Mouse (Mus musculus) small intestine, adult 2 months (tissue): ENCODE results near the gene Praf2. TPM values are rescaled to one million over a fixed set of nuclear protein-coding genes. Genes with fewer than 3 reads are reported as not detected.
A peak's percentile ranks its signal among the peaks of the same experiment; 100 is the strongest.

Experiments used
- H3K27ac ChIP-seq: fragments of 200-500 bp; 2 replicates; pipeline ENCODE4 v1.5.1; 2012; ENCODE audit warnings: low read depth, low read length, control low read depth, inconsistent platforms; ENCODE audit not compliant: insufficient read depth
- H3K27me3 ChIP-seq: fragments of 200-500 bp; 2 replicates; pipeline ENCODE4 v1.6.1; 2012; ENCODE audit warnings: mild to moderate bottlenecking, moderate library complexity, low read length, inconsistent platforms; ENCODE audit not compliant: control insufficient read depth, insufficient read depth
- H3K36me3 ChIP-seq: fragments of 200-500 bp; 2 replicates; pipeline ENCODE4 v1.6.1; 2012; ENCODE audit warnings: mild to moderate bottlenecking, low read length, control low read depth, inconsistent platforms; ENCODE audit not compliant: control insufficient read depth, insufficient read depth
- H3K4me1 ChIP-seq: fragments of 200-500 bp; 2 replicates; pipeline ENCODE4 v1.6.1; 2012; ENCODE audit warnings: low read length, inconsistent platforms, mixed read lengths; ENCODE audit not compliant: control insufficient read depth, insufficient read depth, insufficient read length
- H3K4me3 ChIP-seq: fragments of 200-500 bp; 2 replicates; pipeline ENCODE4 v1.5.1; 2012; ENCODE audit warnings: low read depth, mild to moderate bottlenecking, control low read depth, inconsistent platforms, low read length, moderate library complexity
- CTCF ChIP-seq: fragments of 200-500 bp; IDR thresholded peaks from 2 replicates; pipeline ENCODE4 v1.5.1; 2012; ENCODE audit warnings: low read depth, mild to moderate bottlenecking, control low read depth, inconsistent platforms, low read length, moderate library complexity, mixed read lengths; ENCODE audit not compliant: insufficient replicate concordance, insufficient read length; ENCODE audit errors: extremely low read depth
- POLR2A ChIP-seq: fragments of 200-500 bp; IDR thresholded peaks from 2 replicates; pipeline ENCODE4 v1.6.1; 2012; ENCODE audit warnings: low read depth, mild to moderate bottlenecking, control low read depth, inconsistent platforms, low read length, moderate library complexity
- WGBS: fragments of 180-500 bp; shearing (Covaris S2); methylation state at CpG from one replicate; pipeline ENCODE4 v1.1.7; 2018; 5-methylcytosine and 5-hydroxymethylcytosine counted together
- polyA plus RNA-seq: library from polyadenylated mRNA; depleted of rRNA; stranded (reverse); fragments of >200 nt; gene quantifications from 2 replicates; pipeline ENCODE4 v1.2.3, GENCODE M21; 2012

The Praf2 gene
- polyA plus RNA-seq, 1 experiment = 46.2 TPM

- H3K27me3 ChIP-seq = no peaks in the 10 kb centered on the region
- 9% methylated on average over 4 of the region's 4 CpGs for WGBS
- H3K27ac ChIP-seq = no peak overlapping the region
- H3K4me1 ChIP-seq = no peaks in the 10 kb centered on the region
- peak overlapping the region; percentile 96; the same call in 1 of the 2 replicates for H3K4me3 ChIP-seq
- peaks cover 5% of the 10 kb centered on the region for H3K36me3 ChIP-seq
- TF ChIP-seq POLR2A = no peak
- TF ChIP-seq CTCF = no peak
Observed at GRCm38 (mm10) chrX:7722691-7723090, 5.5 kb upstream of the Praf2 start.

GRCm38 (mm10) chrX:7724135-7724534 lies 4.1 kb upstream of the Praf2 start:
- H3K27ac ChIP-seq = no peak overlapping the region
- no peaks in the 10 kb centered on the region; the same call in 1 of the 2 replicates for H3K4me1 ChIP-seq
- TF ChIP-seq CTCF = no peak
- no peak for TF ChIP-seq POLR2A
- no peaks in the 10 kb centered on the region for H3K27me3 ChIP-seq
- peaks cover 5% of the 10 kb centered on the region for H3K36me3 ChIP-seq
- no peak overlapping the region for H3K4me3 ChIP-seq
- 88% methylated on average over 7 of the region's 7 CpGs for WGBS

DNA sequence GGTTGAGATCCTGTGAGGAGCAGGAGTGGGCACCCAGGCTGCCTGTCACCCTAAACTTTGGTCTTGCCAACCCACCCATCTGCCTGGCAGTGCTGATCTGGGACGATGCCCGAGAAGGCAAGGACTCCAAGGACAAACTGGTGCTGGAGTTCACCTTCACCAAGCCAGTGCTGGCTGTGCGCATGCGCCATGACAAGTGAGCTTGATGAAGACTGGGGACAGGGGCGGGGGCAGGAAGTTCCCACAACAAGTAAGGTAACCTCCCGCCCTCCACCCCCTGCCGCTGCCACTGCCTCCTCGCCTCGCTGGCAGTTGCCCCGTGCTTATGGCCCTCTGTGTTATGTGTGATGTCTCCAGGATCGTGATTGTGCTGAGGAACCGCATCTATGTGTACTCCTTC lies 2.4 kb upstream of the Praf2 start:
- Histone ChIP-seq H3K27ac (no peak overlapping the region), H3K36me3 (peaks cover 5% of the 10 kb centered on the region), H3K4me3 (no peak overlapping the region), H3K27me3 (no peaks in the 10 kb centered on the region), H3K4me1 (no peaks in the 10 kb centered on the region; the same call in 1 of the 2 replicates)
- 90% methylated on average over 12 of the region's 12 CpGs for WGBS
- TF ChIP-seq CTCF (no peak), POLR2A (no peak)

DNA sequence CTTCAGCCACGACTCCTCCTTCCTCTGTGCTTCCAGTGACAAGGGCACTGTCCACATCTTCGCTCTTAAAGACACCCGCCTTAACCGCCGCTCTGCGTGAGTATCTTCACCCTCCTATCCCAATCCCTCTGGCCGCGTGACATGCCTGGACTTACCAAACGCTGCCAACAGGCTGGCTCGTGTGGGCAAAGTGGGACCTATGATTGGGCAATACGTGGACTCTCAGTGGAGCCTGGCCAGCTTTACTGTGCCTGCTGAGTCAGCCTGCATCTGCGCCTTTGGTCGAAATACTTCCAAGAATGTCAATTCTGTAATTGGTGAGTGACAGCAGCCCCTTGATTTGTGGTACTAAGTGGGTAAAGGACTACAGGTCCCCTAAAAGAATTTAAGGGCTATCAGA lies 1.1 kb upstream of the Praf2 start:
- 90% methylated on average over 13 of the region's 13 CpGs for WGBS
- Histone ChIP-seq H3K4me1 (no peaks in the 10 kb centered on the region; the same call in 1 of the 2 replicates), H3K27me3 (no peaks in the 10 kb centered on the region), H3K27ac (no peak overlapping the region), H3K36me3 (peaks cover 5% of the 10 kb centered on the region), H3K4me3 (no peak overlapping the region)
- no peak for TF ChIP-seq POLR2A
- no peak for TF ChIP-seq CTCF

- 18% methylated on average over 4 of the region's 4 CpGs for WGBS
- no peak for TF ChIP-seq CTCF
- TF ChIP-seq POLR2A = no peak
- Histone ChIP-seq H3K4me1 (peaks cover 1% of the 10 kb centered on the region; the same call in 1 of the 2 replicates), H3K4me3 (peak overlapping the region; percentile 79), H3K27ac (no peak overlapping the region), H3K36me3 (peaks cover 7% of the 10 kb centered on the region), H3K27me3 (no peaks in the 10 kb centered on the region)
Observed at GRCm38 (mm10) chrX:7728922-7729265, 655 bp downstream of the Praf2 start.

DNA sequence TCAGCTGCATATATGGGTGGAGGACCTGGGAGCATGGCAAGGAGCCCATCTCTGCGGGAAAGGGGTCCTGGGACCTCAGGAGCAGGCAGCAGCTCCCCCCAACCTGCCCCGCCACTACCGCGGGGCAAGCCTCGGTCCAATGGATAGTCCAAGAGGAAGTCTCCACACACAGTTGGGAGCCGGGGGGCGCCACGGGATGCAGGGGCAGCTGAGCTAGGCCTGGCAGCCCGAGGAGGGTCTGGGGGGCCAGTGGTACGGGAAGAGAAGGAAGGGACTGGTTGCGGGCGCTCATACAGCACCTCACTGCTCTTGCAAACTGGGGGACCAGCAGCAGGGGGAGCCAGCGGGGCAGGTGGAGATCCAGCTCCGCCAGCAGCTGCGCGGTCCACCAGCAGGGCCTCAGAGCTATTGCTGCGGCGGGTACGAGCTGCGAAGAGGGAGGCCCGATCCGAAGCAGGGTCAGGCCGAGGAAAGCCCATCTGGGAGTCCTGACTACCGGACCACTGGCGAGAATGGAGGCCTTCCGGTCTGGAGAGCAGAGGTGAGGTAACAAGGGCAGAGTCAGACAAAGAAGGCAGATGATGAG lies 5.4 kb downstream of the Praf2 start:
- Histone ChIP-seq H3K27me3 (no peaks in the 10 kb centered on the region), H3K27ac (no peak overlapping the region), H3K4me3 (0 out of 2 replicates have a peak overlapping the region, but pooled peaks have one; percentile 33), H3K4me1 (peaks cover 8% of the 10 kb centered on the region), H3K36me3 (peaks cover 6% of the 10 kb centered on the region; the same call in 1 of the 2 replicates)
- TF ChIP-seq CTCF (peak; percentile 48), POLR2A (no peak)
- 36% methylated on average over 25 of the region's 26 CpGs for WGBS

DNA sequence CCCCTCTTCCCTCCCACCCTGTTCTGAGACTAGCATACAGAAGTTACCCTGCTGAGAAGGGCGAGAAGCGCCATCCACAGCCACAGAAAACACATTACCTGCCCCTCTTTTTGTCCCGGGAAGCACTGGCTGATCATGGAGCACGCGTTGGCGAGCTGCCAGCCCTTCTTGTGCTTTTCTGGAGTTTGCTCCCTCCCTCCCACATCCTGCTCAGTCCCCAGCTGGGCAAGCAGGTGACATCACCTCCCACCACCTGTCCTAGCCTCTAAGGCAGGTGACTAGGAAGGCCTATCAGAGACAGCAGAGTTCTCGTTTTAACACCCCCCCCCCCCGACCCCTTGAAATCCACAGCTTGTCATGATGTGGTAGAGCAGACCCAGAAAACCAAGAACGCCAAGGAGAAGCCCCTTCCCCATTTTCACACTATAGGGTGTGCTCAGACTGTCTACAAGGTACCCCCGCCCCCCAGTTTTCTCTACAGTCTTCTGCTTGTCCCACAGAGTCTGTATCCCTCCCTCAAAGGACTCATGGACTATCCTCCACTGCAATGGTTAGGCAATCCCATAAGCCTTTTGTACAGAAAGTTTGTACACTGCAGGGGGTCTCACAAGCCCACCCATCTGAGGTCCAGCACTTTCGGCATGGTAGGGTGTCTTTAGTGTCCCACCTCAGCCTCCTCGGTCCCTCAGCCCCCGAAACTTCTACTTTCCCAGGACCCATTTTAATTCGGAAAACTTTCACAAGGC lies 11.3 kb downstream of the Praf2 start:
- Histone ChIP-seq H3K27me3 (no peaks in the 10 kb centered on the region), H3K27ac (peak overlapping the region; percentile 96), H3K4me1 (peaks cover 8% of the 10 kb centered on the region), H3K4me3 (peak overlapping the region; percentile 61), H3K36me3 (0 out of 2 replicates have a peak, but pooled peaks cover 3% of the 10 kb centered on the region)
- TF ChIP-seq POLR2A (no peak), CTCF (no peak)
- 40% methylated on average over 14 of the region's 14 CpGs for WGBS
